Mouse (Mus musculus): ENCODE measurements around the gene Slc6a17. TPM values are rescaled to one million over a fixed set of nuclear protein-coding genes. Genes with fewer than 3 reads are reported as not detected.

Gene Slc6a17
- polyA plus RNA-seq, 1 experiment from 2014 or later = 0.02 TPM

DNA sequence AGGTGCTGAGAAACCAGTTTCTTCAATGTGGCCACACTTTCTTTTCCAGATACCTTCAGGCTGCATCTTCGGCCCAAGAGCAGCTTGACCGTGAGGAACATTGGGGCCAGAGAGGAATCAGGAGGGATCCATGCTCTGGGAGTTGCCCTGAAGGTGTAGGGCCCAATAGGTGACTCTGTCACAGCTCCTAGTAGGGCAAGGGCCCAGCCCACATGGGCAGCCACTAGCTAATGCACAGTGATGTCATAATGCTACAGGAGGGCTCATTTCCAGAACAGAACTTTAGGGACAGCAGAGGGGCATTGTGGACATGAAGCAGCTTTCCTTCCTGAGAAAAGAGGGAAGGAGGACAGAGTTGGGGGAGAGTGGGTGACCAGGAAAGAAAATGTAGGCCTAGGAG lies 37.0 kb upstream of the Slc6a17 start, which contains the start of gene Ubl4b:
Gene Ubl4b (minus strand): TSS at position 232 of the 400 bp plus-strand sequence.
- no peaks in the 10 kb centered on the region for H3K4me1 ChIP-seq (ENCODE audit: insufficient read depth)
- H3K9me3 ChIP-seq (ENCODE audit: low read length) = no peaks in the 10 kb centered on the region
- no peak for ATAC-seq
- H3K9ac ChIP-seq (replicated peaks) = no peak within 1 kb of the TSS
- H3K4me2 ChIP-seq (ENCODE audit: low read depth, low read length) = no peak within 1 kb of the TSS
- WGBS (ENCODE audit: insufficient replicate concordance) = 64% methylated on average over 2 of the region's 2 CpGs
- H3K36me3 ChIP-seq (replicated peaks; ENCODE audit: insufficient read depth, low read length) = no peaks in the 10 kb centered on the region
- H3K27me3 ChIP-seq (ENCODE audit: insufficient read depth, low read length) = no peaks in the 10 kb centered on the region
- TF ChIP-seq EP300 (IDR thresholded peaks at IDR 0.05; ENCODE audit: low read depth) (no peak), CTCF (IDR thresholded peaks at IDR 0.05; ENCODE audit: low read depth) (no peak)
- H3K27ac ChIP-seq (ENCODE audit: low read depth) = no peak within 1 kb of the TSS
- no peak within 1 kb of the TSS for H3K4me3 ChIP-seq (ENCODE audit: low read depth, low read length)
- DNase-seq = no peak

DNA sequence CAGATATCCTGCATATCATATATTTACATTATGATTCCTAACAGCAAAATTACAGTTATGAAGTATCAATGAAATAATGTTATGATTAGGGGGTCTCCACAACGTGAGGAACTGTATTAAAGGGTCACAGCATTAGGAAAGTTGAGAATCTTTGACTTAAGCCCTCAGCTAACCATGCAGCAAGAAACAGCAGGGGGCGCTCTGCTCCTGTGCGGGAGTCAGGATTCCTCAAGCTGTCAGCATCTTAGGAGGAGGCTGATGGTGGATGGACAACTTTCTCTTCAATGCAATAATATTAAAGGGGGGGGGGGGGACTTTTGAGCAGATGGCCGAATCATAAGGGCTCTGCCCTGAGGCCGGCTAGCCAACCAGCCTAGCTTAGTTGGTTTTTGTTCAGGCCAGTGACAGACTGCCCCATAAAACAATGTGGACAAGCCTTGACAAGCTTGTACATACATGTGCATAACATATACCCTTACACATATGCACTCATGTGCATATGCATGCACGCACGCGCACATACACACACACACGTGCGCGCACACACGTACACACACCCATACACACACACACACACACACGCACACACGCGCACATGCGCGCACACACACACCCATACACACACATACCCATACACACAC lies 32.7 kb upstream of the Slc6a17 start:
- H3K4me2 ChIP-seq (ENCODE audit: low read depth, low read length) = no peak overlapping the region
- H3K4me3 ChIP-seq (ENCODE audit: low read depth, low read length) = no peak overlapping the region
- no peaks in the 10 kb centered on the region for H3K4me1 ChIP-seq (ENCODE audit: insufficient read depth)
- no peaks in the 10 kb centered on the region for H3K27me3 ChIP-seq (ENCODE audit: insufficient read depth, low read length)
- no peak overlapping the region for H3K9ac ChIP-seq (replicated peaks)
- DNase-seq (peak; percentile 64), ATAC-seq (no peak)
- WGBS (ENCODE audit: insufficient replicate concordance) = 73% methylated on average over 17 of the region's 17 CpGs
- no peaks in the 10 kb centered on the region for H3K36me3 ChIP-seq (replicated peaks; ENCODE audit: insufficient read depth, low read length)
- no peaks in the 10 kb centered on the region for H3K9me3 ChIP-seq (ENCODE audit: low read length)
- H3K27ac ChIP-seq (ENCODE audit: low read depth) = no peak overlapping the region
- peak; percentile 67 for TF ChIP-seq CTCF (IDR thresholded peaks at IDR 0.05; ENCODE audit: low read depth)
- TF ChIP-seq EP300 (IDR thresholded peaks at IDR 0.05; ENCODE audit: low read depth) = no peak

DNA sequence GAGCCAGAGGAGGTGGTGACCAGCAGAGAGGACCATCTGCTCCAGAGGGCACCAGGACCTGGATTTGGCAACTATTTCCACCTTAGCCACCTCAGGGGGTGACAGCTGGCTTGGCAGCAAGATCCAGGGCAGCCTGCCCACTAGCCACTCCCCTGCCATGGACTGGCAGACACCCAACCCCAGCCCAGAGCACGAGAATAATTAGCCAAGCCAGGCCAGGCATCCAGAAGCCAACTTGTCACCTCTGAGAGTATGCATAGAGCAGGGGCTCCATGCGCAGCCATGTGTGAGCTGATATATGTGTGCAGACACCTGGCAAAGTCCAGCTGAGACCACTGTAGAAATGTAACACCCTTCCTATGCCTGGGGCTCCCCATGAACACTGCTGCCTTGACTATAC lies 29.1 kb upstream of the Slc6a17 start:
- DNase-seq = no peak
- no peaks in the 10 kb centered on the region for H3K4me1 ChIP-seq (ENCODE audit: insufficient read depth)

DNA sequence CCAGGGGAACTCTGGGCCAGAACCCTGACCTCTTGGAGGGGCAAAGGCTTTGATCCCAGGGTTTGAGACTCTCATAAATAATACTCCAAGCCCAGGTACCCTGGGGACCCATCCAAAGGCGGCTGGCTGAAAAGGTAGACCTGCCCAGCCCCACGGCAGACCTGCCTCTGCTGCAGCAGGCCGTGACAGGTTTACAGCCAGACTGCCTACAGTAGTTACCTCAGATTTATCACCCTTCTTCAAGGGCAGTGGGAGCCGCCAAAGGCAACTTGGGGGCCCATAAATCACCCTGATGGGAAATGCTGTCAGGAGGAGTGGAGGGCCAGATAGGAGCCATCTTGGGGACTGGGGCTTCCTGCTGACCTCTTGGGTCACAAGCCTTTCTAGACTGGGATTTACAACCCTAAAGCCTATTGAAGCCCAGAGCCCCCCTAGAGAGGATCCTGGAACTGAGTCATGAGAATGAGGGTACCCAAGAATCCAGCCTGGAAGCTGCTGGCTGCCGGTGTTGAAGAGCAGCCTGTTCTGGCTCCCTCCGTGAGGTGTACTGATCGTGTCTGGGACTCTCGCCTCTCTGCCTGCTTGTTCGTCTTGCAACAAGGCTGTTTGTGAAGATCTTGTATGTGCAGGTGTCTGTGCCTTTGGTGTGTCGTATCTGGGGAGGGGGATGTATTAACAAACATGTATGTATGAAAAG lies 28.0 kb upstream of the Slc6a17 start:
- H3K36me3 ChIP-seq (replicated peaks; ENCODE audit: insufficient read depth, low read length) = no peaks in the 10 kb centered on the region
- no peak for DNase-seq
- 58% methylated on average over 10 of the region's 10 CpGs for WGBS (ENCODE audit: insufficient replicate concordance)
- H3K27me3 ChIP-seq (ENCODE audit: insufficient read depth, low read length) = no peaks in the 10 kb centered on the region
- no peak for ATAC-seq
- H3K4me2 ChIP-seq (ENCODE audit: low read depth, low read length) = no peak overlapping the region
- H3K27ac ChIP-seq (ENCODE audit: low read depth) = no peak overlapping the region
- no peak overlapping the region for H3K4me3 ChIP-seq (ENCODE audit: low read depth, low read length)
- no peak overlapping the region for H3K9ac ChIP-seq (replicated peaks)
- no peaks in the 10 kb centered on the region for H3K4me1 ChIP-seq (ENCODE audit: insufficient read depth)
- H3K9me3 ChIP-seq (ENCODE audit: low read length) = no peaks in the 10 kb centered on the region
- no peak for TF ChIP-seq EP300 (IDR thresholded peaks at IDR 0.05; ENCODE audit: low read depth)
- no peak for TF ChIP-seq CTCF (IDR thresholded peaks at IDR 0.05; ENCODE audit: low read depth)

More for the DNA sequence above, 29.1 kb upstream of the Slc6a17 start:
- Histone ChIP-seq H3K9ac (replicated peaks) (no peak overlapping the region), H3K4me2 (ENCODE audit: low read depth, low read length) (no peak overlapping the region), H3K27me3 (ENCODE audit: insufficient read depth, low read length) (no peaks in the 10 kb centered on the region), H3K4me3 (ENCODE audit: low read depth, low read length) (no peak overlapping the region), H3K27ac (ENCODE audit: low read depth) (no peak overlapping the region), H3K36me3 (replicated peaks; ENCODE audit: insufficient read depth, low read length) (no peaks in the 10 kb centered on the region), H3K9me3 (ENCODE audit: low read length) (no peaks in the 10 kb centered on the region)
- no peak for ATAC-seq
- WGBS (ENCODE audit: insufficient replicate concordance) = 59% methylated on average over 2 of the region's 2 CpGs
- TF ChIP-seq CTCF (IDR thresholded peaks at IDR 0.05; ENCODE audit: low read depth) = no peak
- no peak for TF ChIP-seq EP300 (IDR thresholded peaks at IDR 0.05; ENCODE audit: low read depth)

DNA sequence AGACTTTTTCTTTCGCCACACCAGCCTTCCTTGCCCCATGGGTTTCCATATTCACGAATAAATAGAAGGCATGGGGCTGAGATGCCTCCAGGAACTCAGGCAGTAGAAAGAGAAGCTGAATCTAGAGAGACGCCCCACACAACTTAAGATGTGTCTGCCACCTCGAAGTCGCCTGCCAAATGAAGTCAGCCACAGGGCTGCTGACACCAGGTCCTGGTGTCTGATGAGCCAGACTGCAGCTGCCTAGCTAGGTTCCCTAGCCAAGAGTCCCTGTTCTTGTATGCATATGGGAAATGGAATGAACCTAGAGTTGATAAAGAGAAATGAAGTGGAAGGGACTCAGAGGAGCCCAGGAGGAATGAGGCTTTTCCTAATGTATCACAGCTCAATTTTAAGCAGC lies 27.5 kb upstream of the Slc6a17 start:
- 59% methylated on average over 5 of the region's 5 CpGs for WGBS (ENCODE audit: insufficient replicate concordance)
- H3K9me3 ChIP-seq (ENCODE audit: low read length) = no peaks in the 10 kb centered on the region
- no peak for DNase-seq
- TF ChIP-seq EP300 (IDR thresholded peaks at IDR 0.05; ENCODE audit: low read depth) = no peak
- TF ChIP-seq CTCF (IDR thresholded peaks at IDR 0.05; ENCODE audit: low read depth) = no peak
- no peak overlapping the region for H3K4me3 ChIP-seq (ENCODE audit: low read depth, low read length)
- no peak for ATAC-seq
- H3K27ac ChIP-seq (ENCODE audit: low read depth) = no peak overlapping the region
- no peak overlapping the region for H3K9ac ChIP-seq (replicated peaks)
- H3K4me1 ChIP-seq (ENCODE audit: insufficient read depth) = no peaks in the 10 kb centered on the region
- H3K4me2 ChIP-seq (ENCODE audit: low read depth, low read length) = no peak overlapping the region
- no peaks in the 10 kb centered on the region for H3K27me3 ChIP-seq (ENCODE audit: insufficient read depth, low read length)
- no peaks in the 10 kb centered on the region for H3K36me3 ChIP-seq (replicated peaks; ENCODE audit: insufficient read depth, low read length)

DNA sequence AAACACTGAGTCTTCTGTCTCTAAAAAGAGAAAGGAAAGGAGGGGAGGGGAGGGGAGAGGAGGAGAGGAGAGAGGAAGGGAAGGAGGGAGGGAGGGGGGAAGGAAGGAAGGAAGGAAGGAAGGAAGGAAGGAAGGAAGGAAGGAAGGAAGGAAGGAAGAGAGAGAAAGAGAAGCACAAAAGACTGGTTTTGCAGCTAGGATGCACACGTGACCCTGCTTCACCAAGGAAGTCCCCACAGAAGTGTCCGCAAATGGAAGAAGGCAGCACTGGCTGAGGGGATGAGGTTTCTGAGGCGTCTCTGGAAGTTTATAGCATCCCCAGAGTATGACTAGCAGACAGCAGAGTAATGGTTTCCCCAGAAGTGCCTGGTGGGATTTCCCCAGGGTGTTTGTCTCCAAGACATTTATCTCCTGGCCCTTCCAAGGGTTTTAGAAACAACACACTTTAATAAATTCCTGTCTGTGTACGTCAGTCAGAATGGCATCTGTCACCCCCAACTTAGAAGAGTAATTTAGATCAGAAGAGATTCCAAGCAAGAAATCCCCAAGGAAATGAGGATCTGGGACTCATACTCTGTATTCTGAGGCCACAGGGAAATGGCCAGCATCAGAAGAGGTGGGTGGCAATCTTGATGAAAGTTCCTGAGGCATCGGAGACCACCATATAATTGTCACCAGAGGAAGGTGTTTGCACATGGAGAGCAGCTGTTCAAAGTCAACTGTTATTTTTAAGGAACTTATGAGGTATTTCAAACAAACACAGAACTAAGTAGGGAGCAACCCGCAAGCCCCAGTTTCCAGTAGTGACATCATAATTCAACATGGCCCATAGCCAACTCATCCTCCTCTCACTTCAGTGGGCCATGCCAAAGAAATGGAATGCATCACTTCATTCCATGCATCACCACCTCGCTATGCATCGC lies 25.6 kb upstream of the Slc6a17 start:
- Histone ChIP-seq H3K4me3 (ENCODE audit: low read depth, low read length) (no peak overlapping the region), H3K27me3 (ENCODE audit: insufficient read depth, low read length) (no peaks in the 10 kb centered on the region), H3K9me3 (ENCODE audit: low read length) (no peaks in the 10 kb centered on the region), H3K27ac (ENCODE audit: low read depth) (no peak overlapping the region), H3K4me1 (ENCODE audit: insufficient read depth) (no peaks in the 10 kb centered on the region), H3K9ac (replicated peaks) (no peak overlapping the region), H3K36me3 (replicated peaks; ENCODE audit: insufficient read depth, low read length) (no peaks in the 10 kb centered on the region), H3K4me2 (ENCODE audit: low read depth, low read length) (no peak overlapping the region)
- no peak for DNase-seq
- 65% methylated on average over 8 of the region's 8 CpGs for WGBS (ENCODE audit: insufficient replicate concordance)
- ATAC-seq = no peak
- TF ChIP-seq CTCF (IDR thresholded peaks at IDR 0.05; ENCODE audit: low read depth) = no peak
- TF ChIP-seq EP300 (IDR thresholded peaks at IDR 0.05; ENCODE audit: low read depth) = no peak

Data from liver, postnatal 0 days (tissue).